Mouse (Mus musculus): Measurements from ENCODE around the gene Shroom3. TPM values are rescaled to one million over a fixed set of nuclear protein-coding genes. Genes with fewer than 3 reads are reported as not detected.

Gene Shroom3
- polyA plus RNA-seq, 1 experiment = not detected

DNA sequence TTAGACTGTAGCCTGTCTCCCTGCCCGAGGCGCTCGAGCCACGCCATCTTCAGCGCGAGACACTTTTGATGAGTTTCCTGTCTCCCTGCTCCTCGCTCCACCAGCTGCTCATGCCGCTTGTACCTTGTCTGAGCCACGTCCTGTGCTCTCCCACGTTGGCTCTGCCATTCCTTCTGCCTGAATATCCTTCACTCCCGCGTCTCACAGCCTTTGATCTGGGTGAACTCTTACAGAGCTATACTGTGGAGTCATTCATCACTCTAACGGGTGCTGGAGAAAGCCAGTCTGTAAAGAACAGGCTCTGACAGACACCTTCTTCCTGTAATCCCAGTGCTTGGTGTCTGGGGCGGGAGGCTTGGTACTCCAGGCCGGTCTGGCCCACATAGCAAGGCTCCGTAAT lies 248.1 kb downstream of the Shroom3 start:
- TF ChIP-seq POLR2A (IDR thresholded peaks at IDR 0.05; ENCODE audit: borderline replicate concordance, low read depth, low read length) (no peak), CTCF (IDR thresholded peaks at IDR 0.05; ENCODE audit: low read depth, low read length) (no peak)
- H3K27ac ChIP-seq (ENCODE audit: insufficient read depth, low read depth, low read length) = no peak overlapping the region
- H3K4me1 ChIP-seq (ENCODE audit: control insufficient read depth, insufficient read depth, low read length) = peaks cover 7% of the 10 kb centered on the region
- no peak overlapping the region for H3K4me3 ChIP-seq (ENCODE audit: insufficient read depth, low read length)

DNA sequence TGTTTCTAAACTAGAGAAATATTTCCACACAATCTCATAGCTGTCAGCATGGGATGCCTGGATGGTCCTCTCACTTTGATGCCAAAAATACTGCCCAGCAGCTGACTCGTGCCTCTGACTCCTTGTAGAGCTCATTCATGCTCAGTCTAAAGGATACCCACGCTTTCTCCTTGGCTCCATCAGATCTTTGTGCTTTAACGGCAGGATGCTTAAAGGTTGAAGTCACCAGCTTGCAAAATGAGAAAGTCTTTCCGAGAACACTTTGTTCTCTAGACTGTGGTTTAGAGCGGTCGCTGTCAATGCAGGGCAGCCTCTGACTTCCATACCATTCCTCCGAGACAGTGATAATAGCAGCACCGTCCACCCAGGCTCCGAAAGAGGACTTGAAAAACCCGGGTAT lies 249.8 kb downstream of the Shroom3 start:
- Histone ChIP-seq H3K27ac (ENCODE audit: insufficient read depth, low read depth, low read length) (no peak overlapping the region), H3K4me3 (ENCODE audit: insufficient read depth, low read length) (no peak overlapping the region), H3K4me1 (ENCODE audit: control insufficient read depth, insufficient read depth, low read length) (peaks cover 7% of the 10 kb centered on the region)
- no peak for TF ChIP-seq POLR2A (IDR thresholded peaks at IDR 0.05; ENCODE audit: borderline replicate concordance, low read depth, low read length)
- no peak for TF ChIP-seq CTCF (IDR thresholded peaks at IDR 0.05; ENCODE audit: low read depth, low read length)

DNA sequence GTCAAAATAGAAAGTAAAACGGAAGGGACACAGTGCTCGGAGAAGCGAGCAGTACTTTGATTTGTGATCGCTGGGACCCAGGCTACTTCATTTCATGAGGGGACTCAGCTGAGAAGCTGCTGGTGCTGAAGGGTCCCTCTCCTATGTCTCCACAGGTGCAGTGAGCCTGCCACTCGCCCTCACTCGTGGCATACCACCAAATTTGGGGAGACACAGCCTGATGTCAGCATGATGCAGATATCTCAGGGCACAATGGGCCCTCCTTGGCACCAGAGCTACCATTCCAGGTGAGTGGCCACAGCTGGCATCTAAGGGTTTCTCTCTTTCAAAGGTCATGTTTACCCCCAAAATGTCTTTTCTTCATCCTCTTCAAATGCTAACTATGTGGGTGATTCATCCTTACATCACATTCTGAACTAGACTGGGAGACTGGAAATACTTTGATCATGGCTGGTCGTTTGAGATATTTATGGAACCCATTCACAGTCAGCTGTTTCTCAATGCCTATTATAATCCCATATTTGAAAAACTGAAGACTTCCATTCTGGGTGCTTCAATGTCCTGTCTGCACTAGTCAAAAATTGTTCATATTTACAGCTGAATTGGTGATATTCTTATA lies 250.5 kb downstream of the Shroom3 start:
- Histone ChIP-seq H3K4me1 (ENCODE audit: control insufficient read depth, insufficient read depth, low read length) (peaks cover 7% of the 10 kb centered on the region), H3K4me3 (ENCODE audit: insufficient read depth, low read length) (no peak overlapping the region), H3K27ac (ENCODE audit: insufficient read depth, low read depth, low read length) (no peak overlapping the region)
- TF ChIP-seq POLR2A (IDR thresholded peaks at IDR 0.05; ENCODE audit: borderline replicate concordance, low read depth, low read length) = no peak
- TF ChIP-seq CTCF (IDR thresholded peaks at IDR 0.05; ENCODE audit: low read depth, low read length) = no peak

DNA sequence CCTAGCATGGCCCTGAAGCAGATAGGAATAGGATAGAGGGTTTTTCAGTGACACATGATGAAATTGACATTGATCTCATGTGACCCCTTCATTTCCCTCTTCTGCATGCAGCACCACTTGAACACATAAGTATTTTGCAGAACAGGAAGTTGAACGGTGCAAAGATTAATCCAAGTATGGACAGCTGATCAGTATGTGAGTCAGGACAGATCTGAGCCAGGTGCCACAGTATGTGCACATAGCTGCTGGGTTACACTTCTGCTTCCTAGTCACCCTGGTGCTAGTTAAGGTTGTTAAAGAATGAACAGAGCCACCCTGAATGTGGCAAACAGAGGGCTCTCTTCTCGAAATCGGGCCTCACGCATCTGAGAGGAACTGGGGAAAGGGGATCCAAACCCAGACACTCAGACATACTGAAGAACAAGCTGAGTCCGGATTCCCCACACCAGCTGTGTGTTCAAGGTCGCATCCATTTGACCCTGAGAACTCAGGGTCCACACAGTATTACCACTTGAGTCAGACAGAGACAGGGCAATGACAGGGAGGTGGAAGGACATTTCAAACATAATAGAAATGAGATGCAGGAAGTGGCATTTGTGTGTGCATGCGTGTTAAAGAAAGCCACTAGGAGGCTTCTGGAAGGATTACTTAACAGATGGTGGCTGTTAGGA lies 251.2 kb downstream of the Shroom3 start:
- Histone ChIP-seq H3K27ac (ENCODE audit: insufficient read depth, low read depth, low read length) (no peak overlapping the region), H3K4me3 (ENCODE audit: insufficient read depth, low read length) (no peak overlapping the region), H3K4me1 (ENCODE audit: control insufficient read depth, insufficient read depth, low read length) (peaks cover 7% of the 10 kb centered on the region)
- TF ChIP-seq CTCF (IDR thresholded peaks at IDR 0.05; ENCODE audit: low read depth, low read length) (no peak), POLR2A (IDR thresholded peaks at IDR 0.05; ENCODE audit: borderline replicate concordance, low read depth, low read length) (no peak)

DNA sequence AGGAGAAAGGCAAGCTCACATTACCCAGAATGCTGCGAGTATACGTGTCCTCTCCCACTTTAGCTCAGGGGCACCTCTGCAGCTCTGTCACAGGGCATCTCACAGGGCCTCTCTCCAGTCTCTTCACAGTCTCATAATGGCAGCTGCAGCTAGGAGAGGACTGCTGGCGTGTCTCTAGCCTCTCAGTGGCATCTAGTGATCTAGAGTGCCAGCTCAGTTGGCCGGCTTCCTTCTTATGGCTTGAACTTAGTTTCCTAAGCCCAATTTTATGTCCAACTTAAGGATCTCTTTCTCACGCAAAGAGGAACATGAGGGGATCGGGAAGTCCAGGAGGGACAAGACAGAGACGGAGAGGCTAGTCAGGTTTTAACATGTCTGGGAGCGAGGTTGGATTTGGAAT lies 252.6 kb downstream of the Shroom3 start:
- Histone ChIP-seq H3K4me3 (ENCODE audit: insufficient read depth, low read length) (no peak overlapping the region), H3K27ac (ENCODE audit: insufficient read depth, low read depth, low read length) (no peak overlapping the region), H3K4me1 (ENCODE audit: control insufficient read depth, insufficient read depth, low read length) (peaks cover 7% of the 10 kb centered on the region)
- no peak for TF ChIP-seq CTCF (IDR thresholded peaks at IDR 0.05; ENCODE audit: low read depth, low read length)
- TF ChIP-seq POLR2A (IDR thresholded peaks at IDR 0.05; ENCODE audit: borderline replicate concordance, low read depth, low read length) = no peak

DNA sequence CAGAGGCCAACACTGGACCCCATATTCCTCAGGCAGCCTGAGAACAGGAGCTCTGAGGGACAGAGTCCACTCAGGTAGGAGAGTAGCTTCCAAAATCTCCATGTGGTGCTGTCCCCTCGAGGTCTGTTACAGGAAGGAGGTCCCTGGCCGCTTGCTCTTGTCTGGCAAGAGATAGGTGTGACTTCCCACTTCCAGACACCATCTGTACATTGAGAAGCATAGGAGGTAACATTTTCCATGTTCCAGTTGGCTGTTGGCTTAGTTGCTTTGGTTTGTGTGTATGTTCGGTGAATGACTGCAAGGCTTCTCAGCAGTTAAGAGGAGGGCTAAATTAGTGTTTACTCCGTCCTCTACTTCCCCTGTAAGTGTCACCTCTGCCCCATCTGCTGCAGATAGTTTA lies 254.5 kb downstream of the Shroom3 start:
- peaks cover 7% of the 10 kb centered on the region for H3K4me1 ChIP-seq (ENCODE audit: control insufficient read depth, insufficient read depth, low read length)
- TF ChIP-seq CTCF (IDR thresholded peaks at IDR 0.05; ENCODE audit: low read depth, low read length) = no peak
- TF ChIP-seq POLR2A (IDR thresholded peaks at IDR 0.05; ENCODE audit: borderline replicate concordance, low read depth, low read length) = no peak
- H3K4me3 ChIP-seq (ENCODE audit: insufficient read depth, low read length) = no peak overlapping the region
- no peak overlapping the region for H3K27ac ChIP-seq (ENCODE audit: insufficient read depth, low read depth, low read length)

DNA sequence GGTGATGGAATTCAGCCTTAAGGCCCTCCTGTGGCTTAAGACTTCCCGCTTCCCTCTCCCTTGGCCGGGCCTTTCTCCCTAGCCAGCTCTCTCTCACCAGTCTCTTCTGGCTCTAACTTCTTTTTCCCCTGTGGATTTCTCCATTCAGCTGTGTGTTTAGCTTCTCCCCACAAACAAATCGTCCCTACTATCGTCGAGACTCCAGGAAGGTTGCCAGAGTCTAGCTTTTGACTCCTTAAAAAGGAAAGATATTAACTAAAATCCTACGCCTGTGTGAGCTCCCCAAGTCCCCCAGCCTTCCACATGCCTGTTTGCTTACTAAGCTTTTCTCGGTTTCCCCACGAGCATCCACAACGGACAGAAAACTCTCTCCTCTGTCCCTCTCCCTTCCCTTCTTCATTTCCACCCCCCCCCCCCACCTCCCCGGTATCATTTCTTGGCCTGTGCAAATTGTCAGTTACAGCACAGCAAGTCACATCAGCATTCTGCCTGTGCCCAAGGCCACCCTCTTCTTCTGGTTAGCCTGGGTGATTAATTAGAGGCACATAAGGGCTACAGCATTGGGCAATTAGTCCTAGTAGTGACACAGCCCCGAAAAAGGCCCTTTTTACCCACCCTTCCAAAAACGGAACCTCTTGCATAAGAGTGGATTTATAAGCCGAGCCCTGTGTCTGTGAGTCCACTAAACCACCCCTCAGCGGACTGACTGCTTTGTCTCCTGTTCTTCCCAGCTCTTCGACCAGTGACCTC lies 256.2 kb downstream of the Shroom3 start:
- peaks cover 2% of the 10 kb centered on the region for H3K4me1 ChIP-seq (ENCODE audit: control insufficient read depth, insufficient read depth, low read length)
- TF ChIP-seq CTCF (IDR thresholded peaks at IDR 0.05; ENCODE audit: low read depth, low read length) (no peak), POLR2A (IDR thresholded peaks at IDR 0.05; ENCODE audit: borderline replicate concordance, low read depth, low read length) (no peak)
- H3K27ac ChIP-seq (ENCODE audit: insufficient read depth, low read depth, low read length) = no peak overlapping the region
- H3K4me3 ChIP-seq (ENCODE audit: insufficient read depth, low read length) = no peak overlapping the region

DNA sequence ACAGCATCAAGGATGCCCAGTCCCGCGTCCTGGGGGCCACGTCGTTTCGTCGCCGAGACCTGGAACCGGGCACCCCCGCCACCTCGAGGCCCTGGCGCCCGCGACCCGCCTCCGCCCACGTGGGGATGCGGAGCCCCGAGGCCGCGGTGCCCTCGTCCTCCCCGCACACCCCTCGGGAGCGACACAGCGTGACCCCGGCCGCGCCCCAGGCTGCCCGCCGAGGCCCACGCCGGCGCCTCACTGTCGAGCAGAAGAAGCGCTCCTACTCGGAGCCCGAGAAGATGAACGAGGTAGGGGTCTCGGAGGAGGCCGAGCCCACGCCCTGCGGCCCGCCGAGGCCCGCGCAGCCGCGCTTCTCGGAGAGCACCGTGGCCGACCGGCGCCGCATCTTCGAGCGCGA lies 258.9 kb downstream of the Shroom3 start:
- Histone ChIP-seq H3K4me3 (ENCODE audit: insufficient read depth, low read length) (no peak overlapping the region), H3K27ac (ENCODE audit: insufficient read depth, low read depth, low read length) (no peak overlapping the region), H3K4me1 (ENCODE audit: control insufficient read depth, insufficient read depth, low read length) (no peaks in the 10 kb centered on the region)
- TF ChIP-seq POLR2A (IDR thresholded peaks at IDR 0.05; ENCODE audit: borderline replicate concordance, low read depth, low read length) = no peak
- TF ChIP-seq CTCF (IDR thresholded peaks at IDR 0.05; ENCODE audit: low read depth, low read length) = no peak

DNA sequence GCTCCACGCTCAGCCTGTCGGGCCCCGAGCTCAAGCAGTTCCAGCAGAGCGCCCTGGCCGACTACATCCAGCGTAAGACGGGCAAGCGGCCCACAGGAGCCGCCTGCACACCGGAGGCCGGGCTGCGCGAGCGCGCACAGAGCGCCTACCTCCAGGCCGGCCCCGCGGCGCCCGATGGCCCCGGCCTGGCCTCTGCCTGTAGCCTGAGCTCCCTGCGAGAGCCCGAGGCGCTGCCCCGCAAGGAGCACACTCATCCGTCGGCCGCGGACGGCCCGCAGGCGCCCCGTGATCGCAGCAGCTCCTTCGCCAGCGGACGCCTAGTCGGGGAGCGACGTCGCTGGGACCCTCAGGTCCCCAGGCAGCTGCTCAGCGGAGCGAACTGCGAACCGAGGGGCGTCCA lies 259.3 kb downstream of the Shroom3 start:
- Histone ChIP-seq H3K4me1 (ENCODE audit: control insufficient read depth, insufficient read depth, low read length) (no peaks in the 10 kb centered on the region), H3K4me3 (ENCODE audit: insufficient read depth, low read length) (no peak overlapping the region), H3K27ac (ENCODE audit: insufficient read depth, low read depth, low read length) (no peak overlapping the region)
- TF ChIP-seq POLR2A (IDR thresholded peaks at IDR 0.05; ENCODE audit: borderline replicate concordance, low read depth, low read length) (no peak), CTCF (IDR thresholded peaks at IDR 0.05; ENCODE audit: low read depth, low read length) (no peak)

DNA sequence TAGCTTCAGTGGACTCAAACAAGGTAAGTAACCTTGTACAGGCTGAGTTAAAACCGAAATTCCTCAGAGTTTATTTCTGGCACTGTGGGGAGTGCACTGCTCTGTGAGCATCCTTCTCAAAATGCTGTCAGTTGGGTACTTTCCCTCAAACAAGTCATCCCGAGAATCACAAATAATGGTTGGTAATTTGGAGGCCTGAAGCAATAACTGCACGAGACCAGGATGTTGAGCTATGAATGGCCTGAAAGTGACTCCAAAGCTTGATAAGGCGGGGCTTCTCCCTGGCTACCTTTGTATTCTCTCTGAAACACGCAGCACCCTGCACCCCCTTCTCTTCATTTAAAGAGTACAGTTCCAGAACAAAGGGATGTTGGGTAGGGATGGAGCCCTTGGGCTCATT lies 261.6 kb downstream of the Shroom3 start:
- H3K4me3 ChIP-seq (ENCODE audit: insufficient read depth, low read length) = no peak overlapping the region
- no peak overlapping the region for H3K27ac ChIP-seq (ENCODE audit: insufficient read depth, low read depth, low read length)
- H3K4me1 ChIP-seq (ENCODE audit: control insufficient read depth, insufficient read depth, low read length) = no peaks in the 10 kb centered on the region
- TF ChIP-seq POLR2A (IDR thresholded peaks at IDR 0.05; ENCODE audit: borderline replicate concordance, low read depth, low read length) (no peak), CTCF (IDR thresholded peaks at IDR 0.05; ENCODE audit: low read depth, low read length) (no peak)

All from bone marrow macrophage, adult 2 months (primary cell).